Mouse (Mus musculus) gastrocnemius, adult 8-10 months (tissue): ENCODE data around the gene Cir1. TPM values are rescaled to one million over a fixed set of nuclear protein-coding genes. Genes with fewer than 3 reads are reported as not detected.

Experiments
- total RNA-seq, 4 experiments: library from RNA; stranded (reverse); gene quantifications; 2 replicates each; pipeline ENCODE4 v1.2.4; 2022

The Cir1 gene
- total RNA-seq, 4 experiments from 2014 or later = 8.8 to 14.1 (median 11.7) TPM

Other genes starting within 250 kb of the Cir1 start
- 10 to 100 TPM; 49.7 to 61.4 (median 53.0) TPM for gene Ola1, start 93.8 kb downstream of the Cir1 start, total RNA-seq
- gene Sp9, start 40.8 kb downstream of the Cir1 start, total RNA-seq = not detected
- 10 to 100 TPM; 57.9 to 59.9 (median 58.6) TPM for gene Scrn3, start 100 bp downstream of the Cir1 start, total RNA-seq
- 10 to 100 TPM; 14.6 to 21.7 (median 19.3) TPM for gene Gpr155, start 73.9 kb upstream of the Cir1 start, total RNA-seq
- gene Wipf1, start 217.0 kb upstream of the Cir1 start, total RNA-seq = 10 to 100 TPM in 1 of 4 experiments, 1 to 10 TPM in 3; 4.5 to 10.1 (median 6.6) TPM